Mouse (Mus musculus) c-Kit-positive CD71-positive TER-119-negative erythroid progenitor cells, embryonic 14.5 days (primary cell): ENCODE measurements around the gene Pou2f1.

Experiments
- DNase-seq: peaks from one replicate; pipeline ENCODE4 v3.0.0-alpha.2; 2013; ENCODE audit warnings: low read depth

Pou2f1 gene

DNA sequence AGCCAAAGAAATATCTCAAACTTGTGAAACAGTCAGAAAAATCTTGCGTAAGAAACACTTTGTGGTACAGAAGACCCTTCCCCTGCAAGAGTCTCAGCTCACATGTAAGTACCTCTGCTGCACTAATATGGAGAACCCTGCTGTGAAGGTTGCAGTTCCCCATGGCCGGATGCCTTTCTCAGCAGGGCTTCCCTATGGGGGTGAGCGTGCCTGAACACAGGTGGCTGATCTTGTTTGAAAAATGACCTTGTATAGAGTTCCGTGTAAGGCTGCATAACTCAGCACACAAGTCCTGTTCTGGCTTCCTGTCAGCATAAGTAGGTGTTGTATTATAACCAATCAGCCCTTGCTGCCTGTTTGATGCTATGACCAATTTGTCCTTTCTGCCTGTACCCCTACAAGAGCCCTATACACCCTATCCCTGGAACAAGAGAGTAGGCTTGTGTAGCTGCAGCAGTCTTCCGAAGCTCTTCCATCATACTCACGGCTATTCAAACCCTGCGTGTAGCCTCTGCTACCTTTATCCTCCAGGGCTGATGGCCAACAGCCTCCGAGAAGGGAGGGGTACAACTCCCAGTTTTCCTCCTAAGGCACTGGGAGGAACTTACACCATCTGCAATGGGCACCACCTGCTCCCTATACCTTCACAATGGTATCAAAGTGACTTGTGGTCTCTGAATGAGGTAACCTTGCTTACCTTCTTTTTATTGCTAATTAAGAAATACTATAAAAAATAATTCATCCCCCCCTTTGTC, 120.2 kb downstream of the Pou2f1 start:
- no peak for DNase-seq

DNA sequence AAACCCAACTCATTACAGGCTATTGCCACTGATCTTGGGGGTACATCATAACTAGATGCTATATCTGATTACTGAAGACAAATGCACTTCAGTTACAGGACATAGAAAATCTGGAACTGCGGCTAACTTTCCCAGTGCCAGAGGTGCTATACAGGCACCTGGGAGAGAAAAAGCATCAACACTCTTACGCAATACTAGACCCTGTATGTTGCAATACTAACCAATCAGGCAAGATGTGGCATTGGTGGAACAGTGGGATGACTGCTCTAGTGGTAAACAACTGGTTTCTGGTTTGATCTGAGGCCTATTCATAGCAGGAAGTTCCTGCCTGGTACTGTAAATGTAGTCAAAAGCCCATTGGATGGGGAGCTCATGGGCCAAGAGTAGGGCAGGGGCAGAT, 123.7 kb downstream of the Pou2f1 start:
- no peak for DNase-seq

DNA sequence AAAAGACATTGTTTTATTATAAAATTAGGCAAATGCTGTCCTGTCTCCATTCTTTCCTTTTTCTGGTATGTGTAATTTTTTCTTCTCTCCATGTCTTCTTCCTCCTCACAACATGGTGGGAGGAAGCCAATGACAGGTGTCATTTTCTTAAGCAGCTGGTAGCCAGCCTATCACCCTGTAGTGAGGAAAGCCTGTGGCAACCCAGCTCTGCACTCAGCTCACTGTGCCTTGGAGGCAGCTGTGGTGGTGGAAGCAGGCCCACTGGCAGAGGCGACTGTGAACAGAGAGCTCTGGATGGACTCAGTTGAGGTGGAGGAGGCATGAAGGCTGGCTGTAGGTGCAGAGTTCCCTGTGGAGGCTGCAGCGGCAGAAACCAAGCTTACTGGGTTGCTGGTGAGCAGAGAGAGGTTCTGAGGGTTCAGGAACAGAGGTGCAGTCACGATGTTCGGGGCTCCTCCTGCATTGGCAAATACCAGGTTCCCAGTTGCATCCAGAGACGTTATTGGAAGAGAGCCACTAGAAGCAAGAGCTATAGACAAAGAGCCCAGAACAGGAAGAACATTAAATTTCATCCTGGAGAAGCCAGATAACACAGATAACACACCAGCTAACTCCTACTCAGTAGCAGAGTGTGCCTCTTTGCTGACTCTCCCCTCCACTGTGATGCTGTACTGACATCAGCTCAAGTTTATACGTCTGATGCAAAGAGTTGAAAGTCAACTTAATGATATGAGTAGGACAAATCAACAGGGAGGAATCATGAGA, 126.8 kb downstream of the Pou2f1 start:
- no peak for DNase-seq

DNA sequence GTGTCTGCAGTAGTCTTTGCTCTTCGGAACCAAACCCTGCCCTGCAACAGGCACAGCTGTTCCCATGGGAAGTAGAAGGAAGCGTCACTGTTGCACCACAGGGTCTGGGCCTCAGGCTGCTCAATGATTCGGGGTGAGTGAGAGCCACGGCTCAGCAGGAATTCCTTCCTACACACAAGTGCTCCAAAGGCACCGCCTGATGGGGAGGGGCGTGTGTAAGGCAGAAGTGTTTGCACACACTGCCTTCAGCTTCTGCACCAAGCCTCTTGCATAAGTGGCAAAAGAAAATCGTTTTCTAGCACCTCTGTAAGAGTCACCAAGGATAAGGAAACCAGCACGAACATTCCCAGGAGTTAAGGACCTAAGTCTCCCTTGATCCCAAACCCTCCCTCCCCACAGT, 127.8 kb downstream of the Pou2f1 start:
- DNase-seq = no peak

DNA sequence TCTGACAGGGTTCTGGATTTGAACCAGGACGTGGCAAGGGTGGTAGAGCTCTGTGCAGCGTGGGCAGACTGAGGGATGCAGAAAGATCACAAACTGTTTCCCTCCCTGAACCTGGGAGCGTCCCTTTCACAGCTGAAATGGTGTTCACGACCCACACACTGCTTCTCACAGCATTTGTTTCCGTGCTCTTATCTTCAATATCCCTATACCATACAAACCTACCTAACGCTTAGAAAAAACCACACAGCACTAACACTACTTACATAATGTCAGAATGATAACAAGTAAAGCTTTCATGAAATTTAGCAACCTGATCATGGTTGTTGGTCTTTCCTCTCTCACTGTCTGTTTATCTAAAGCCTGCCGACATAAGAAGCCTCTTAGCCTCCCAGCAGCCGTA, 133.8 kb downstream of the Pou2f1 start:
- DNase-seq = no peak

DNA sequence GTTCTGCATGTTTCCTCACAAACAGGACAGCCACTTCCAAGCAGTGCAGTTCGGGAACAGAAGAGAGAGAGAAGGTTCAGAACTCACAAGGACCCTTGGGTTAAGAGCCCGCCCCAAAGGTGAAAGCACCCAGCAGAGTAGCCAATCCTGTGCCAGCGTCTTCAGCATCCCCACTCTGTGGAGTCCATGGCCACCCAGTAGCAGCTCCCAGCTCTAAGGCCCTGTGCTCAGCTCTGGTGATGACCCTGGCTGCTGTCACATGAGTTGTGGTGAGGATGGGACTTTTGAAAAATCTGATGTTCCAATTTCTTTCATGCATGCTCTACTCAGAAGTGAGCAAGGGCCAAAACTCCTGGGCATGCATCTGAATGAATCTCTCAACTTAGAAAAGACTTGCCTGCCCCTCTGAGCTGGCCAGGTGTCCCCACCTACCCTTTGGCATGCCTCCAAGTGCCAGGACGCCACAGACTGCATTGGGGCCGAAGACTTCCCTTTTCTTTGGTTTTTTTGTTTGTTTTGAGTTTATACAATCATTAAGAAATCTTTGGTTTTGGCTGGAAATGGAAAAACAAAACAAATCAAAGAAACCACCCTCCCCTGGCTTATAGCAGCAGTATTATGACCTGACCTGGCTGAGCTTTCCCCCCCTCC, 135.7 kb downstream of the Pou2f1 start:
- no peak for DNase-seq

DNA sequence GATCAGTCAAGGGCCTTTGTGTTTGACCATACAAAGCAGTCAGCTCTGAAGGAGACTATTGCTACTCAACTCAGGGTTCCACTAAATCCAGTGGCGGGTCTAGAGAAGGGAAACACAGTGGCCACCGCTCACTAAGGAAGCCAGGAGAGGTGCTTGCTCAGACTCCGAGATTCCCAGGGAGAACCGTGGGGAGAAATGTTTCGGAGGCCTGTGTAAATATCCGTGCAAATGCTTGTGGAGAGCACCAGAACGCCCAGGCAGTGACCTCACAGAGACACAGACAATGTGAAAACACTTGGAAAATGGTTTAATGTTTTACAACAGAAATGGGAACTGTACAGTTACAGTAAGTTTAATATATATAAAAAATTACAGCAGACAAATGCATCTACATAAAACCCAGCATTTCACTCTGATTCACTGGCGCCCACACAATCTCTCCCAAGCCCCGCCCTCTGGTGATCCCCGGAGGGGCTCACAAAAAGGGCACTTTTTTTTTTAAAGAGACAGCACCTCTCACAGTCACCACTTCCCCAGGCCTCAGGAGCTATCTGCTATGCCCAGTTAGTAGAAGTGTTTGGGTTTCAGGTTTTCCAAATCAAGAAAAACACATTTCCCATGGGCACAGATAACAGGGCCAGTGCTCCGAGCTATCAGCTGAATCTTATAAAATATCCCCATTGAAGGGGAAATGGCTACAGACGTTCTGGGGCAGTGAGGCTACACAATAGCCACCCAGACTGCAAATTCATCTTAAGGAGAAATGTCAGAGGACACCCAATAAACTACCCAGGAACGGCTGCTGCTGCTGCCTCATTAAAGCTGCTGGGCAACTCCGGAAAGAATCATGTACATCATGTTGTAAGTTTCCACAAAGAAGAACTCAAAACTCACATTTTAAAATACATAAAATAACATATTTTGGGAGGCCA, 137.3 kb downstream of the Pou2f1 start:
- no peak for DNase-seq

DNA sequence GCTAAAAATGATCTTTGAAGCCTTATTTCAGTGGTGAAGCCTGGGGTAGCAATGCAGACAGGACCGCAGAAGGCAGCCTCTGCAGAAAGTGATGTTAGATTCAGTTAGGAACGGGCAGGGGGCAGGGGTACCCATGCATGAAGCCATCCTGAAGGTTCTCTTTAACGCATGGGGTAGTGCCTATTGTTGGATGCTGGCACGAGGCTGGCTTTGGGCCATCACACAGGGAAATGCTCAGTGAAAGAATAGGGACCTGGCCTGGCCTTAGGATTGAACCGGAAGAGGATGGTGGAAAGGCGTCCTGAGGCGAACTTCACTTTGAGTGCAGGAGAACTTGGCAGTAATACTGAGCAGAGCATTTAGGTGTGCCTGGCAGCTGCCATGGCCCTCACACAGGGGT, 140.4 kb downstream of the Pou2f1 start:
- DNase-seq = no peak

DNA sequence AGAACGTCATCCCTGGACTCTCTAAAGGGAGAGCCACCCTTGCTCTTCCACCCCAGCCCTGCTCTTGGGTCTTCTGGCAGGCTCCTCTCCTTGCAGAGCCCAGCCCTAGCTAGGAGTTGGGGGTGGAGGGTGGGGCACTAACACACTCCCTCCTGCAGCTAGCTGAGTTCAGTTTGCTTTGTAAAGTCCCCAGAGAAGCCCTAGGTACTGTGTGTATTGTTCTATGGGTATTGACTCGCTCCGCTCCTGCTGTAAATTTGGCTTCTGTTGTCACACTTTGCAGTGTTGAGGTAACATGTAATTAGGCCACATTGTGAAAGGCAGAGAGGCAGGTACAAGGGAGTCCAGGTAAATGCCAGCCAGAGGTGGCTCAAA, 141.3 kb downstream of the Pou2f1 start:
- DNase-seq = no peak

DNA sequence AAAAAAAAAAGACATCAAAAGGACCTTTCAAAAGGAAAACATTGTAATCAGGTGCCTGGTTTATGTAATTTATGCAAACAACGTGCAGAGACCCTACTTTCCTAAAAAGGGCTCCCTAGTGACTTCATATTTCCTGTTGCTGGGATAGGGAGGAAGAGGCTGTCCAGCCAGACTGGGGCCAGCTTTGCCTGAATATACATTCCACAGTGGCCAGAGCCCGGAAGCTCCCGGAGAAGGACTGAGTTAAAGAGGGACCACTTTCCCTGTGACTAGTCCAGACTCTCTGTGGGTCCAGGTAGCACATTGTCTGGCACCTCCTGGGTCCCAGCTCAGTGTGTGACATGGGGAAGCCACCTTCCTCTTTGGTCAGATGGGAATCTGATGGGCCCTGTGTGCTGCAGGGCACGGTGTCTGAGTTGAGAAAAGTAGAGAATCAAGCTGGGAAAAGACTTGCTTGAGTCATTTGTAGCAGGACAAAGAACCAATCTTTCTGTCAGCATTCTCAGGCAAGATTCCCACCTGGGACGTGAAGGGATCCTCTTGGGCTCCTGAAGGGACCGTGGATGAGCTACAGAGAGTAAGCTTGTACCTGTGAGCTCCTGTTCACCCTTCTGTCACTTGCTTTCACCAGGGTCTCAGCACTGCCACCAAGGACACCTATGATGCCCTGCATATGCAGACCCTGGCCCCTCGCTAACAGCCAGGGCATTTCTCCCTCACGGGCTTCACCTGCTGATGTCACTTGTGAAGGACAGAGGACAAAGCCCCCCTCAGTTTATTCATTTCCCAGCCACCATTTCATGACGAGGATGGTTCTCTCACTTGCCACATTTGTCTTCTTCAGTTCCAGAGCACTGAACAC, 141.9 kb downstream of the Pou2f1 start:
- no peak for DNase-seq

DNA sequence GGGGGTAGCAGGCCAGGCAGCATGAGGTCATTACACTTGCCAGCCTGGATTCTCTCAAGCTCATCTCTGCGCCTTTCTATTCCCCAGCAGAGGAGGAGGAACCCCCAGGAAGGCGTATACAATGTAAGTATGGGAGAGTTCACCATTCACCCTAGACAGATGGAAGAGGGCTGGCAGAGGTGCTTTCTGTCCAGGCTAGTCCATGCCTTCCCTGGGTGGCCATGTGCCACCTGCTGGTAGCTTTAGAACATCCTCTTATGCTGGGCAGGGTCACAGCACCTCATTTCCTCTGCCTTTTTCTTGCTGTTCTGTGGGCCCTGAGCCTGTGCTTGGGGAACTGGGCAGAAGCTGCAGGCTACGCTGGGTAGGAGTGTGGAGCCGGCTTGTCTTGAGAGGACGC, 144.1 kb downstream of the Pou2f1 start:
- no peak for DNase-seq

DNA sequence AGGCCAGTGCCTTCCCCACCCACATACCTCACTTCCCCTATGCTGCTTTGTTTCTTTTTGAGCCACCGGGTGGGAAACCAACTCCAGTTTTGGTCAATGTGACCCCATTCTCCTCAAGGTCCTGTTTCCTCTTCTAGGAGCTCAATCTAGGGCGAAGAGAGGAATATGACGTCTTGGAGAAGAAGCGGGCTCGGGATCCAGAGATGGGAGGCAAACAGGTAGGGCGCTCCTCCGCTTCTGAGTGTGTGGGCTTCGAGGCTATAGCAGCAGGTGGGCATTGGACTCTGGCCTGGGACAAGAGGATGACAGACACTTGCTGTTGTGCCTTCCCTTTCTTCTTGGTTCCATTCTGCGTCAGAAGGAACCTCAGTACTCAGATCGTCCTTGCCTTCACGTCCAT, 145.2 kb downstream of the Pou2f1 start:
- DNase-seq = no peak

DNA sequence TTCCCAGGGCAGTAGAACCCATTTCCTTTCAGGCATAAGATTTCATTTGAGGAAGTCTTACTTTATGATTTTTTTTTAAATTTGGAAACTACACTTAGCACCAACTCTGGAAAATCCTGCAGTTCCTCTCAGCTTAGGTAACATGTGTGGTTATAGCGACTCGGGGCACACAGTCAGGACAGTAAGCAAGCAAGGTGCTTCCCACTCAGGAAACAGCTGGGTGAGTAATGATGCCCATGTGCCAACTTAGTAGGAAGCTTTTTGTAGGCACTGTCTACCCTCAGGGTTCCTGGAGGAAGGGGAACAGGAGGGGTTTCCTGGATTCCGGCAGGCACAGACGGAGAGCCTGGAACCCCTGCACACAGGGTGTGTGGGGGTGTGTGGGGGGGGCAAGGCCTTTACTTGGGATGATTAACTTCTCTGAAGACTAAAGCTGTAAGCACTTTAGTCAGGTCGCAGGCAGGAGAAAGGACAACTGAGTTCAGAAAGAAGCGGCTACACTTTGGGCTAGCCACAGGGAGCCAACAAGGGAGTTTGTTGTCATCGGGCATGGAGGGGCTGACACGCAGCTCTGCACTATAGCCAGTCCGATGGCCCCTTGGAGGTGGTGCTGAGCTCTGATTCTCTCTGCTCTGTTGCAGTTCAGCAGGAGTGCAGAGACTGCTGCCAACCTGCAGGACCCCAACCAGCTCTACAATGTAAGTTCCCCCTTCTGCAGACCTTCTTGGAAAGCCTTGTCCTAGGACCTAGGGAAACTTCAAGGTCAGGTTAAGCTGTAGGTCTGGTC, 146.5 kb downstream of the Pou2f1 start:
- no peak for DNase-seq

DNA sequence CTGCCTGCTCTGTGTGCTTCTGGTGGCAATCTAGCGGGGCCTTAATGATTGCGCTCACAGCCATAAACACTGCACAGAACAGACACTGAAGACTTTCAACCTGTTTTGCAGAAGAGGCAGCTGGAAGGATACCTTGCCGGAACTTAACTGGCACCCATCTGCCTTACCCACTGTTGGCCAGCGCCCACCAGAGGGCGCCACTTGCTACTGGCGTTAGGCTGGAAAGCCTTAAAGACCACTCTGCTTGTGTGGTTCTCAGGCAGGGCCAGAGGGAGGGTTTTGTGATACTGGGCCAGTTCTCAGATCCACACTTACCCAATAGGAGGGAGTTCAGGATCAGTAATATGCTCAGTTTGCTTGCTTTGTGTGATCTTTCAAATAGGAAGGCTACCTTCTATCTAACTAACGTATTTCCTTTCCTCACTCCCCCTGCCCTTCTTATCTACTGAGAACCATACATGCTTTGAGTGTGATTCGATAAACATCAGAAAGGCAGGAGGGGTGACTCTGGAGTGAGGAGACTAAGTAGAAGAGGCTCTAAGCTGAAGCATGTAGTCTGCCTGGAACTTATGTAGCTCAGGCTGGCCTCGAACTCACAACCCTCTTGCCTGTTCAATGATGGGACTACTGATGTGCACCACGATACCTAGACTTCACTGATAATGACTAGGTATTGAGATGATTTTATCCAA, 148.6 kb downstream of the Pou2f1 start:
- peak; percentile 72 for DNase-seq

DNA sequence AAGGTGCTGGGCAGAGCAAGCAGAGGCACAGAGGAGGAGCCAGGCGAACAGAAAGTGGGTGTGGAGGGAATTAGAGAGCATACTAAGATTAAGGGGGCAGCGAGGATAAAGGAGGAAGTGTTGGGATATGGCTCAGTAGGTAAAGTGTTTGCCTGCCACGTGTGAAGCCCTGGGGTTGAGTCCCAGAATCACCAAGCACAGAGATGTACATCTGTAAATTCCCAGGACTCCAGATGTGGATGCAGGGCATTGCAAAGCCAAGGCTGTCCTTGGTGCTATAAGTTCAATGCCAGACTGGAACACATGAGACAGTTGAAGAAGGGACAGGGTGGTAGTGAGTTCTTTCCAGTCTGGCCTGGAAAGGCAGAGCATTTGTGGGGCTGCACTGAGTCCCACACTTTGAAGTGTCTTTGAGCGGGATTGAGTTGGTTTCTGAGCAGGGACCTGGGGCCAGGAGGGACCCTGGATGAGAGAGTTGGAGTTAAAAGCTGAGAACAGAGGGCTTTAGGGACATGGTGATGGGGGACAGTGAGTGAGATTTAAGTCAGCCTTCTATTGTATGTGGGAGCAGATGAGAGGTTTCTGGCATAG, 149.3 kb downstream of the Pou2f1 start:
- no peak for DNase-seq

DNA sequence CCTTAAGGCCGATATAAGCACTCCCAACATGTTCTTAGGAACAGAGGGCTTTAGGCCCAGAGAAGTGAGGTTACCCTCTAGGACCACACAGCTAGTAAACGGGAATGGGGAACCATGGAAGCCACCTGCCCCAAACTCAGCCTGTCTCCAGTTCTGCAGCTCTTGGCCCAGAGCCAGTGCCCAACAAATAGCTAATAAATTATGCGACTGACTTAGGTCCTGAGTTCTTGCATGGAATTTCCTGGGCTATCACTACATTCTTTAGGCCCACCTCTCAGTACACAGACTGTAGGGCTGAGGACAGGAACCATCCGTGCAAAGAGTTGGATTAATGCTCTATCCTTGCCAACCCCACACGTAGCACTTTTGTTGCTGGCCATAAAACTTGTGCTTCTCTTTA, 150.3 kb downstream of the Pou2f1 start:
- no peak for DNase-seq

DNA sequence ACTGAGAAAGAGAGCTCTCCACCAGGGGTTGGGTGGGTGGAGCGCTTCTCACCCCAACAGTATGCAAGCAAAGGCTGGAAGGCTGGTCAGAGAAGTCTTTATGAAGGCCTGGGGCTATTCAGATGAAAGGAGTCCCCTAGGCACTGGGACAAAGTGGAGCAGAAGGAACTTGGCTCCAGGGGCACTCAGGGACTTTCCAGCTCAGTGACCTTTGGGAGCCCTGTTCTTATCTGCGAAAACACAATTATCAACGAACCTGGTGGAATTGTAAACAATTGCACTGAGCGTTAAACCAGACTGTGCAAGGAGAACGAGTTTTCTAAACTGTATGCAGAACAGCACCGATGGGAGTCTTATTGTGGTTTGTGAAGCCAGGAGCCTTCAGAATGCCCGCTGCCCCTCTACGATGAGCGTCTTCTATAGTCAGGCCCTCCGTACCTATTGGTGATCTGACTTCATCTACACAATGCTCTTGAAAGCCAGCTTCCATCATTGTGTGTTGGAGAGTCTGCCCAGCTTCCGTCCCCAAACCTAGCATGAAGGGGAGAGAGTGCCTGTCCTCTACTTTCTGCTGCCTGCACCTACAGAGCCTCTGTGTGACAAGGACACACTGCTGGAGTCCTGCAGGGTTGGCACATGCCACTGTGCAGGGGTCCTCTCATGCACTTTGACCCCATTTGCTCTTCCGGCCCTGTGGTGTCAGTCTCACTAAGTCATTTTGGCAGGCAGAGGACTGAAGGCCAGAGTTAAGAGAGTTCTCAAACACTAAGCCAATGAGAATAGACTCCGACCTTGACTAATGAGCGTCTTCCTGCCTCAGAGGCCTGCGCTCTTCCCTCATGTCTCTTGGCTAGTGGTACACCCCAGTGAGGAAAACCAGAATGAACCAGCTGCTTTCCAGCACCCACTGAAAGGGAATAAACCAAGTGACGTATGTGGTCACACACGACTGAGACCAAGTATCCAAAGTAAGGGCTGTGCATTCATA, 152.7 kb downstream of the Pou2f1 start:
- no peak for DNase-seq

DNA sequence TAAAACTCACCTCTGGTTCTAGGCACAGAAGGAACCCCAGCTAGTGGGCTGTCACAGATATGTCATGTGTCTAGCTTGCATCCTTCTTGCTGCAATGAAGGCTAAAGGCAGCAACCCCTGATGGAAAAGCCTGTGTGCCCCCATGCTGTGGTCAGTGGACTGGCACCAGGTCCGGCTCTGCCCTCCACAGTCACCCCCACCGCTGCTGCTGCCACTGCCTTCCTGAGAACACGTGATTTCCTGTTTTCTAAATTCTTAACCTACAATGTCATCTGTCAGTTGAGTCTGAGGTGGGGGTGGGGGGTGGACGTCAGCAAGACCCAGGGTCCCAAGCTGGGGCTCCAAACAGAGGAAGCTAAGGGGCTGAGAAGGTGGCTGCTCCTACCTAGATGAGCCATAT, 153.6 kb downstream of the Pou2f1 start:
- no peak for DNase-seq
